Mouse (Mus musculus) mesoderm, embryonic 11.5 days (tissue): ENCODE results near the gene Fcgbp.
"Not testable (repeated sequence)": the region's sequence is repeated elsewhere in the genome, so short reads cannot be mapped to it uniquely, and the experiment has no call there.

Experiments used
- DNase-seq: peaks from one replicate; pipeline ENCODE4 v3.0.0-alpha.2; 2012; ENCODE audit warnings: low read depth, low spot score

Gene Fcgbp

GRCm38 (mm10) chr7:28070531-28071298 is at the start of gene Fcgbp:
Gene Fcgbp (plus strand): TSS chr7:28071236.
- DNase-seq: no peak

GRCm38 (mm10) chr7:28044524-28044923 is 26.5 kb upstream of the Fcgbp start:
- no peak for DNase-seq

GRCm38 (mm10) chr7:28049476-28050409 is 21.3 kb upstream of the Fcgbp start, which contains the start of gene Psmc4:
Gene Psmc4 (minus strand): TSS chr7:28050101.
- DNase-seq: peak; percentile 99

- DNase-seq: no peak
Observed at GRCm38 (mm10) chr7:28050584-28050983, 20.5 kb upstream of the Fcgbp start.

GRCm38 (mm10) chr7:28053046-28053930 is 17.7 kb upstream of the Fcgbp start:
- no peak for DNase-seq

- no peak for DNase-seq
Observed at GRCm38 (mm10) chr7:28059972-28060371, 11.1 kb upstream of the Fcgbp start.

GRCm38 (mm10) chr7:28068661-28069060 is 2.4 kb upstream of the Fcgbp start:
- no peak for DNase-seq

GRCm38 (mm10) chr7:28069546-28070172 is 1.4 kb upstream of the Fcgbp start:
- DNase-seq: no peak

- no peak for DNase-seq
Observed at GRCm38 (mm10) chr7:28084215-28084614, 13.2 kb downstream of the Fcgbp start.

GRCm38 (mm10) chr7:28086236-28086635 is 15.2 kb downstream of the Fcgbp start:
- DNase-seq: no peak

- DNase-seq: no peak
Observed at GRCm38 (mm10) chr7:28093541-28093940, 22.5 kb downstream of the Fcgbp start.

- no peak for DNase-seq
Observed at GRCm38 (mm10) chr7:28099101-28099500, 28.1 kb downstream of the Fcgbp start.

- peak; percentile 15 for DNase-seq
Observed at GRCm38 (mm10) chr7:28100596-28101590, 29.9 kb downstream of the Fcgbp start.

- DNase-seq: not testable (repeated sequence)
Observed at GRCm38 (mm10) chr7:28102936-28103335, 31.9 kb downstream of the Fcgbp start.

- peak; percentile 49 for DNase-seq
Observed at GRCm38 (mm10) chr7:28104670-28105069, 33.6 kb downstream of the Fcgbp start.

GRCm38 (mm10) chr7:28106241-28106640 is 35.2 kb downstream of the Fcgbp start:
- DNase-seq: no peak

GRCm38 (mm10) chr7:28114648-28115047 is 43.6 kb downstream of the Fcgbp start:
- DNase-seq: no peak

- DNase-seq: no peak
Observed at GRCm38 (mm10) chr7:28129166-28129565, 58.1 kb downstream of the Fcgbp start, which contains the start of gene 9530053A07Rik. Gene 9530053A07Rik (plus strand): TSS chr7:28129466.

- DNase-seq: peak; percentile 61
Observed at GRCm38 (mm10) chr7:28137613-28138012, 66.6 kb downstream of the Fcgbp start.

GRCm38 (mm10) chr7:28148263-28148662 is 77.2 kb downstream of the Fcgbp start:
- DNase-seq: peak; percentile 81
